Mouse (Mus musculus) E14TG2a.4 (cell line): ENCODE measurements around the gene Tmem159.

Experiments used
- H3K27me3 ChIP-seq: 2 replicates; pipeline ENCODE4 v1.6.1; 2014; ENCODE audit warnings: low read length, control low read depth; ENCODE audit not compliant: insufficient read depth
- H3K36me3 ChIP-seq: 2 replicates; pipeline ENCODE4 v1.6.1; 2014; ENCODE audit warnings: low read length, control low read depth; ENCODE audit not compliant: insufficient read depth
- H3K4me1 ChIP-seq: replicated peaks from 2 replicates; pipeline ENCODE4 v1.6.1; 2014; ENCODE audit warnings: low read depth, low read length, control low read depth
- H3K4me3 ChIP-seq: replicated peaks from 2 replicates; pipeline ENCODE4 v1.5.1; 2014; ENCODE audit warnings: mild to moderate bottlenecking, low read length
- H3K9me3 ChIP-seq: 2 replicates; pipeline ENCODE4 v1.6.1; 2014; ENCODE audit warnings: low read length, control low read depth
- CTCF ChIP-seq: conservative IDR thresholded peaks from 2 replicates; pipeline ENCODE4 v1.5.1; 2014; ENCODE audit warnings: low read length
- NANOG ChIP-seq: IDR thresholded peaks from 2 replicates; pipeline ENCODE4 v1.6.1; 2014; ENCODE audit warnings: borderline replicate concordance, low read length, mixed read lengths
- POU5F1 ChIP-seq: IDR thresholded peaks from 2 replicates; pipeline ENCODE4 v1.6.1; 2014; ENCODE audit warnings: low read length, borderline replicate concordance

The Tmem159 gene

DNA sequence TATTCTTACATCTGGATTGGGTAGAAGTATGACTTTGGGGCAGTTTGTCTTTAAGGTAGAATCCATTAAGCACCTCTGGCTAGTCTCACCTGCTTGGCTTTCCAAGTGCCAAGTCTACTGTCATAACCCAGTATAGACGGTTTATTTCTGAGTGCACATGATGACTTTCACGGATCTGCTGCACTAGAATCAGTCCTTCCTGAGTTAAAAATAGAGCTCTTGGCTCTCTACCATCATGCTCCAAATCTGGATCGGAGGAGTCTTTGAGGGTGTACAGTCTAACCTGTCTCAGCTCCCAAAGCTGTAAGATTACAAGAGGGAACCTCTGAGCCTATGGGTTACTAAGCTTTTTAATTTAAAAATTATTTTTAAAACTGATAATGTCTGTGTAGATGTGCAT lies 7.9 kb upstream of the Tmem159 start:
- Histone ChIP-seq H3K36me3 (no peaks in the 10 kb centered on the region), H3K4me1 (peaks cover 8% of the 10 kb centered on the region), H3K9me3 (peaks cover 6% of the 10 kb centered on the region; the same call in 1 of the 2 replicates), H3K4me3 (no peak overlapping the region), H3K27me3 (no peaks in the 10 kb centered on the region)
- TF ChIP-seq CTCF = no peak
- no peak for TF ChIP-seq POU5F1
- TF ChIP-seq NANOG = no peak

DNA sequence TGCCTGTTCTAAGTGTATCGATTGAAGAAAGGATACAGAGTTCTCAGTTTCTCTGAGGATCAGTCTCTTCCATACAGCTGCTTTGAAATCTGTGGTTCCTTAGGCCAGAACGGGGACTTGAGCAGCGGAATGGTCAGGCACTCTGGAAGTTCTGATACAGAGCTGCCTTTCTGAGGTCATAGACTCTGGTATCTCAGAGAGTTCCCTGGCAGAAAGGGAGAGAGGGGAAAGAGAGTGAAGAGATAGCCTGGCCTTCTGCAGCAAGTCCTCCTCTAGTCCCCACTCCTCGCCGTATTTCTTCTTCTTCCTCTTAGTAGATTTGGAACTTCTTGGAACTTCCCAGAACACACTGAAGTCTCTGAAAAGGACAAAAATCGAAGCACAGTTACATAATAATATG lies 7.0 kb upstream of the Tmem159 start, which contains the start of gene Dnah3:
TSS of gene Dnah3 (minus strand) at position 101 of the 400 bp plus-strand sequence.
- Histone ChIP-seq H3K4me3 (no peak within 1 kb of the TSS), H3K27me3 (no peaks in the 10 kb centered on the region), H3K36me3 (no peaks in the 10 kb centered on the region), H3K9me3 (peaks cover 6% of the 10 kb centered on the region; the same call in 1 of the 2 replicates), H3K4me1 (peaks cover 8% of the 10 kb centered on the region)
- TF ChIP-seq CTCF = no peak
- no peak for TF ChIP-seq POU5F1
- no peak for TF ChIP-seq NANOG

DNA sequence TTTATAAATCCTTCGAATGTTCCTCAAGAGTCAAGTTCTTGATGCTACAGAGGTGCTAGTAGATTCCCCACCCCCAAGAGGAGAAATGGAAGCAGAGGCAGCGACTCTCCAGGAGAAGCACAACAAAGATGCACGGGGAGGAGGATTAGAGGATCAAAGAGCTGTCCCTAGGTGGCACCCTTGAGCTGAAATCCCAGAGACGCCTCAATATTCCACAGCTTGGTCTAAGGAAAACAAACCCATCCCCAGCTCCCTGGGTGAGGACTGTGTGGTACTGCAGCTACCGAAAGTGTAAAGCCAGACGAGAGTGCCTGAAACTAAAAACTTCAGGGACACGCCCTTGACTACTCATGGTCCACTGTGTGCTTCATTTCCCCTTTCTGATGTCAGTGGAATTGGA lies 4.3 kb upstream of the Tmem159 start:
- Histone ChIP-seq H3K36me3 (no peaks in the 10 kb centered on the region), H3K4me3 (no peak overlapping the region), H3K4me1 (peaks cover 26% of the 10 kb centered on the region), H3K9me3 (peaks cover 6% of the 10 kb centered on the region; the same call in 1 of the 2 replicates), H3K27me3 (peaks cover 6% of the 10 kb centered on the region)
- TF ChIP-seq NANOG (no peak), CTCF (peak; percentile 48), POU5F1 (no peak)

DNA sequence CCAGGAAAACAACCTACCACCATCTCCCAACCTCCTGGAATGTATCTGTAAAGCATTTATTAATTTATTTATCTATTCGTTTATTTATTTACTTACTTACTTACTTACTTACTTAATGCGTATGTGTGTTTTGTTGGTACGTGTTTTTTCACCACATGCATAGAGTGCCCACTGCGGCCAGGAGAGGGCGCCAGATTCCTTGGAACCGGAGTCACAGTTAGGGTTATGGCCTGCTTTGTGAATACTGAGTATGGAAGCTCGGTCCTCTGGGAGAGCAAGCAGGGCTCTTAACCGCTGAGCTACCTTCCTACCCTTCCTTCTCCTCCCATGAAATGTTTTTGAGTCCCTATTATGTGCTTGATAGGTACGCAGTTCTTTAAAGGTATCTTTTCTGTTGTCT lies 3.8 kb upstream of the Tmem159 start:
- Histone ChIP-seq H3K36me3 (no peaks in the 10 kb centered on the region), H3K4me3 (no peak overlapping the region), H3K4me1 (peaks cover 32% of the 10 kb centered on the region), H3K9me3 (peaks cover 6% of the 10 kb centered on the region; the same call in 1 of the 2 replicates), H3K27me3 (peaks cover 12% of the 10 kb centered on the region)
- no peak for TF ChIP-seq POU5F1
- peak; percentile 72 for TF ChIP-seq CTCF

DNA sequence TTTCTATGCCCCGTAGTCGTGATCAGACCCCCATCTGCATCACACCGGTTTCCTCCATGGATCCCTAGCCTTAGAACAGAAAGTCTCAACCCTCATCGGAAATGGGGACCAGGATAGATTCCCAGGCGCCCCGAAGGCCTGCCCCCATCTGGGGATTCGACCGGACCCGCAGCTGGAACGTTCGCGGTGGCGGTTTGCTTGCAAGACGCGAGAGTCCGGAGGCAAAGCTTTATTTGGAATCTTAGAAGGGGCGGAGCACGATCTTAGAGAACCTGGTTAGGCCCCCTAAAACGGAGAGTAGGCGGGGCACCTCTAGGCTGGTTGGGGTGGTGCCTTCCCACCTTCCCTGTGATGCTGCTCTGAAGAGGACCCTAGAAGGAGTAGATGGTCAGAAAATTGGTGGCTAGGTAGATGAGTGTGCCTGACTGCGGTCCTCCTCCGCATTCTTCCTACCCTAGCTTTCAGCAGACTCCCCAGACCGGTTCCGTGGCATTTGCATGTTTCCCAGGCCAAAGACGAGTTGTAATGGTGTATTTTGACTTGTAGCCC lies 940 bp downstream of the Tmem159 start:
- Histone ChIP-seq H3K4me1 (peaks cover 29% of the 10 kb centered on the region), H3K27me3 (peaks cover 17% of the 10 kb centered on the region)
- no peak for TF ChIP-seq NANOG

DNA sequence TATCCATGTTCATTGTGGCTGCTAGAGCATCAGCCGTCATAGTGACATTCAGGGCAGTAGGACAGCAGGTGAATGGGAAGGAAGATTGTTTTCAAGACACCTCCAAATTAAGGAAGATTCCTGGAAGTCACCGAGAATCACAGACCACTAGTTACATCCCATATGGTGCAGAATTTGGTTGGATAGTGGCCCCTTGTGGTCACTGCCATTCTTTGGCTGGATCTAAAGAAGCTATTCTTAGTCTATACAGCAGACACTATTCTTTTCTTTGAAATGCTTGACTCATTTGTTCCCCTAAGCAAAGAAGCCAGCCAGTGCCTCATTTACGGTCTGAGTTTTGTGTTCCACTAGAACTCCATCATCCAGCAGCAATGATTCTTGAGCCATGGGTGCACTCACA lies 2.8 kb downstream of the Tmem159 start:
- no peak for TF ChIP-seq POU5F1
- TF ChIP-seq NANOG = no peak
- TF ChIP-seq CTCF = no peak
- no peak overlapping the region for H3K4me3 ChIP-seq
- peaks cover 17% of the 10 kb centered on the region for H3K27me3 ChIP-seq
- no peaks in the 10 kb centered on the region for H3K9me3 ChIP-seq
- peaks cover 26% of the 10 kb centered on the region for H3K4me1 ChIP-seq
- no peaks in the 10 kb centered on the region for H3K36me3 ChIP-seq

More for the DNA sequence above, 940 bp downstream of the Tmem159 start:
- H3K36me3 ChIP-seq = no peaks in the 10 kb centered on the region
- H3K4me3 ChIP-seq = peak overlapping the region; percentile 78
- H3K9me3 ChIP-seq = no peaks in the 10 kb centered on the region

DNA sequence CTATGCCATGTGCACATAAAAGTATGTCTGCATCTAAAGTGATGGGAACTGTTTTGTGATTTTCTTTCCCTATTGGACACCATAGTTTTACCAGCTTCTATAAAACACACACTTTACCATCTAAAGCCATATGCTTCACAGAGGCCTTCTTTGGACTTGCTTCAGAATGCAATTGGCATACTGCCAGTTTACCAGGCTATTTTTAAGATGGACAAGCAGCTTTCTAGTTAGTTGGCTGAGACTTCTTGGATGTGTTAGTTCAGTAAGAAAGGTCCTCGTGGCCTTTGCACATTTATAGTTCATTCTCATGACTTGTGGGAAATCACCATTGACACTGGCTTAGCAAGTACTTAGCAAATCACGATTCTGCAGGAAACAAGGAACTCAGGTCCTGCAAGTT lies 4.2 kb downstream of the Tmem159 start:
- TF ChIP-seq POU5F1 (no peak), NANOG (no peak), CTCF (no peak)
- H3K4me1 ChIP-seq = peaks cover 23% of the 10 kb centered on the region

DNA sequence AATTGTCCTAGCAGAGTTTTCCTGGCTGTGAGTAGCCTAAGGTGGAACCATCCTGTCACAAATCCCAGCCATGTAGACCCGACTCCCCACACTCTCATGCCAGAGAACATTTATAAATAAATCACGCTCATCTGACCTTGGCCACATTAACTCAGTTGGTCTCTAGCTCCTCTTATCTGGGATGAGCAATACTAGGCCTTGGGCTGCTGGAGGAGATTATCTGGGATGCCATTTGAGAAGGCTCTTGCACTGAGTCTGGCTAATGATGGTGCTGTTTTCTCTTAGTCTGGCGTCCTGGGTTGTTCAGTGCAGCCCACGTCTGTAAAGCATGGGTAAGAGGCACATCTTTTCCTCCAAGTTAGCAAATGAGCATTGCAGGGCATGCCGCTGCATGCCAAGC lies 7.5 kb downstream of the Tmem159 start:
- Histone ChIP-seq H3K9me3 (no peaks in the 10 kb centered on the region), H3K27me3 (no peaks in the 10 kb centered on the region), H3K4me1 (no peaks in the 10 kb centered on the region), H3K4me3 (no peak overlapping the region), H3K36me3 (no peaks in the 10 kb centered on the region)
- no peak for TF ChIP-seq POU5F1
- TF ChIP-seq CTCF = no peak
- TF ChIP-seq NANOG = no peak

More for the DNA sequence above, 4.2 kb downstream of the Tmem159 start:
- Histone ChIP-seq H3K27me3 (peaks cover 17% of the 10 kb centered on the region), H3K4me3 (no peak overlapping the region), H3K9me3 (no peaks in the 10 kb centered on the region), H3K36me3 (no peaks in the 10 kb centered on the region)

DNA sequence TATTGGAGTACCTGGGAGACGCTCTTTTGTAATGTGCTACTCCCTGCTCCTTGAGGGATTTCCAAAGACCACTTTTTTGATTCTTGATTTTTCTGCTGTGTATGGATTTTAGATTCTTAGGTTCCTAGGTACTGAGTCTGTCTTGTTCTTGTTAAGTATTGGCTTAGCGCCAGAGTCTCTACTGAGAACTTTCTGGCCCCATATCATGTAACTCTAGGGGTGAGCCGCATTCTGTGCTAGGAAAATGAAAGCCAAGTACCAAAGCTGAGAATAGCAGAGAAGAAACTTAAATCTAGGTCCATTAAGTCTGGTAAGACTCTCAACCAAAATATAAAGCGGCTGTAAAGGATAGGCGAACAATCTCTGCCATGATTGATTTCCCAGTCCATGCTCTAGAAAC lies 14.8 kb downstream of the Tmem159 start:
- Histone ChIP-seq H3K27me3 (no peaks in the 10 kb centered on the region), H3K4me3 (no peak overlapping the region), H3K4me1 (no peaks in the 10 kb centered on the region), H3K36me3 (no peaks in the 10 kb centered on the region), H3K9me3 (peaks cover 7% of the 10 kb centered on the region)
- TF ChIP-seq NANOG = no peak
- no peak for TF ChIP-seq POU5F1
- no peak for TF ChIP-seq CTCF
